Mouse (Mus musculus): ENCODE measurements around the gene Gas1.

DNA sequence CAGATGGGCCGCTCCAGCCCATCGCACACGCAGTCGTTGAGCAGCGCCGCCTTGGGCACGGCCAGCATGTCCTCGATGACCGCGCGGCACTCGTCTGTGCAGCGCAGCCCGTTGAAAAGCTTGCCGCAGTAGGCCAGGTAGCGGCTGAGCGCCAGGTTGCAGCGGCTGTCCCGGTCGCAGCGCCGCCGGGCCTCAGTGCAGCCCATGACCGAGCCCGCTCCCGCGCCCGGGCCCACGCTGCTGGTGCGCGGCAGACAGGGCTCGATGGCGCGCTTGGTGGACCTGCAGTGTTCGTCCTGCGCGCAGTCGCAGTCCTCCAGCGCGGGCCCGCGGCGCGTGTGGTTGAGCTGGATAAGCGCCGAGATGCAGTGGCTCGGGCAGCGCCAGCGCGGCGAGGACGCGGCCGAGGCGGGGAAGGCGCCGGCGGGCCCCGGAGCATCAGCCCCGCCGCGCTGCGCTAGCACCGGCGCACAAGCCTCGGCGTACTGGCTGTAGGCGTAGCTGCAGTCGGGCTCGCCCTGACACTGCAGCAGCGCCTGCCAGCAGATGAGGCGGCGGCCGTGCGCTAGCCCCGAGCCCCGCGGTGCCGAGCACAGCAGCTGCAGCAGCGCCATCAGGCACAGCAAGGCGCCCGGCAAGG is 909 bp downstream of the Gas1 start:
- TF ChIP-seq MYOG (IDR thresholded peaks at IDR 0.05; ENCODE audit: control insufficient read depth, extremely low read depth, insufficient read length) = no peak
- TF ChIP-seq CTCF (IDR thresholded peaks at IDR 0.05; ENCODE audit: control insufficient read depth, insufficient read depth, insufficient read length) = peak; percentile 47
- no peak for TF ChIP-seq USF1 (IDR thresholded peaks at IDR 0.05; ENCODE audit: low read depth)
- TF ChIP-seq MYOD1 (IDR thresholded peaks at IDR 0.05; ENCODE audit: control insufficient read depth, insufficient read length, low read depth) = no peak
- no peak for TF ChIP-seq FOSL1 (IDR thresholded peaks at IDR 0.05; ENCODE audit: insufficient read depth, low read length, poor library complexity, severe bottlenecking)
- no peak for TF ChIP-seq CEBPB (IDR thresholded peaks at IDR 0.05; ENCODE audit: low read depth)
- TF ChIP-seq MAX (IDR thresholded peaks at IDR 0.05) = peak; percentile 12

Measured in C2C12 (cell line).